Mouse (Mus musculus) embryonic fibroblast, embryonic 13.5 days (primary cell): Measurements from ENCODE around the gene Bnip3. TPM values are rescaled to one million over a fixed set of nuclear protein-coding genes. Genes with fewer than 3 reads are reported as not detected.

Source experiments
- H3K27ac ChIP-seq: 2 replicates; pipeline ENCODE4 v1.5.1; 2012; ENCODE audit warnings: low read length, control low read depth, inconsistent platforms; ENCODE audit not compliant: insufficient read depth
- H3K4me1 ChIP-seq: 2 replicates; pipeline ENCODE4 v1.6.1; 2011; ENCODE audit warnings: low read length; ENCODE audit not compliant: control insufficient read depth, insufficient read depth
- H3K4me3 ChIP-seq: 2 replicates; pipeline ENCODE4 v1.5.1; 2011; ENCODE audit warnings: mild to moderate bottlenecking, control low read depth, low read length; ENCODE audit not compliant: insufficient read depth
- CTCF ChIP-seq: IDR thresholded peaks from 2 replicates; pipeline ENCODE4 v1.5.1; 2011; ENCODE audit warnings: mild to moderate bottlenecking, control low read depth, low read length, moderate library complexity, borderline replicate concordance; ENCODE audit not compliant: insufficient read depth
- POLR2A ChIP-seq: IDR thresholded peaks from 2 replicates; pipeline ENCODE4 v1.6.1; 2011; ENCODE audit warnings: low read depth, mild to moderate bottlenecking, control low read depth, low read length, moderate library complexity
- polyA plus RNA-seq: library from polyadenylated mRNA; stranded (reverse); fragments of >200 nt; gene quantifications from 2 replicates; pipeline ENCODE4 v1.2.4, GENCODE M21; 2011; ENCODE audit warnings: low read depth; ENCODE audit not compliant: missing spikeins, insufficient read length

The Bnip3 gene
- polyA plus RNA-seq, 1 experiment, result 55.0 TPM

- H3K4me3 ChIP-seq, result no peak overlapping the region
- TF ChIP-seq CTCF (no peak), POLR2A (no peak)
- peaks cover 6% of the 10 kb centered on the region for H3K4me1 ChIP-seq
- no peak overlapping the region for H3K27ac ChIP-seq
Observed at GRCm38 (mm10) chr7:138864776-138865175, 44.5 kb downstream of the Bnip3 start.

DNA sequence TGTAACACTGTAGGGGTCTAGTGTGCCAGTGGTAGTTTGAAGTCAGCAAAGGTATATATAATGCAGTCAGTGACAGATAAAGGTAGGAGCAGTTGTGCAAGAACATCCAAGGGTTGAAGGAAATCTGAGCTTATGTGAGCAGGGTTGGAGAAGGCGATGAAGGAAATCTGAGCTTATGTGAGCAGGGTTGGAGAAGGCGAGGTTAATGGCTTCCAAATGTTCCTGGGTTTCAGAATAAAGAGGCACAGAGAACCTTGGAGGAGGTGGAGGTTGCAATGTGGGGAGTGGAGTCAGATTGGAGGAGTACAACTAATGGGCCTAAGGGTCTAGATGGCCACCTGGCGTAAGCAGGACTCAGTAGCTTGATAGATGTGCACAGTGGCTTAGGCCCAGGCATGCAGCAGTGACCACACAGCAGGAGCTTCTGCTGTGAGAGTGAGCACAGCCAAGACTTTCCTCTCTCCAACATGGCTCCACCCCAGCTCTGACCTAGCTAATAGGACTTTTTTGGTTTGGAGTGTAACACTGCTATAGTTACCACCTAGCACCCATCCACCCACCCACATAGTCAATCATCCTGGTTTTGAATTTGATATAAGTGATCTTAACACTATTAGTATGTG, 45.3 kb downstream of the Bnip3 start:
- peak overlapping the region; percentile 20; the same call in 1 of the 2 replicates for H3K27ac ChIP-seq
- TF ChIP-seq CTCF, result no peak
- no peak for TF ChIP-seq POLR2A
- no peak overlapping the region for H3K4me3 ChIP-seq
- H3K4me1 ChIP-seq, result peaks cover 6% of the 10 kb centered on the region

DNA sequence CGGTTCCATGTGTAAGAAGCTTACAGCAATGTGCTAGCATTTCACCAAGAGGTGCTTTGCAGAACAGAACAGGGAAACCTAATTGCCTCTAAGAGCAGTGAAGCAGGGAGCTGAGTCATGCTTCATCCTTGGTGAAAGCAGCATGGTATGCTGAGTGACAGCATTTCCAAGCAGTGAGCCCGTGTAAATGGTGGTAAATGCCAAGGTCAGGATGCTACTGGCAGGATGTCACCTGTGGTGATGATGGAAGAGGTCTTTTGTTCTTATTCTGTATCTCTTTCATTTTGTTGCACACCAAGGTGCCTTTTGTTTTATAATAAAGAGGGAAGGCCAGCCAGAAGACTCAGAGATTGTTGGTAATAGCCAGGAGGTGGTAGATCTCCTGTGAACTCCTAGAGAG, 52.6 kb downstream of the Bnip3 start:
- H3K4me1 ChIP-seq, result peaks cover 2% of the 10 kb centered on the region; the same call in 1 of the 2 replicates
- TF ChIP-seq CTCF, result no peak
- TF ChIP-seq POLR2A, result no peak

DNA sequence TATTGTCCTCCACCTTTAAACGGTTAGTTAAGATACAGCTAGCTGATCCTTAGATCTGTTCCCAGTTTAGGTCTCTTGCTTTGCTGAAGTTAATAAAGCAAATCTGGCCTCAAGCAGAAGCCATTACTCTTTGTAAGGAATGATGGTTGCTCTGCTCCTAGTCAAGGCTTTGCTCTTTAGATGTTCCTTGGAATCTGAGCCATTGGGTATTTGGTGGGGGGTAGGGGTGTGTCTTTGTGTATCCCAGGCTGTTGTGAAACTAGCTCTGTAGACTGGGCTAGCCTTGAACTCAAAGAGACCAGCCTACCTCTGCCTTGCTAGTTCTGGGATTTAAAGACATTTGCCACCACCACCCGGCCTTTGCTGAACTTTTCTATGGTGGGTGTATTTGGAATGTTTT, 55.1 kb downstream of the Bnip3 start:
- TF ChIP-seq CTCF (no peak), POLR2A (no peak)
- Histone ChIP-seq H3K4me1 (peaks cover 2% of the 10 kb centered on the region; the same call in 1 of the 2 replicates), H3K4me3 (no peak overlapping the region), H3K27ac (no peak overlapping the region)

More for the DNA sequence above, 52.6 kb downstream of the Bnip3 start:
- Histone ChIP-seq H3K27ac (no peak overlapping the region), H3K4me3 (no peak overlapping the region)

- Histone ChIP-seq H3K4me3 (no peak overlapping the region), H3K27ac (no peak overlapping the region), H3K4me1 (peaks cover 2% of the 10 kb centered on the region; the same call in 1 of the 2 replicates)
- no peak for TF ChIP-seq CTCF
- TF ChIP-seq POLR2A, result no peak
Observed at GRCm38 (mm10) chr7:138853417-138854031, 55.8 kb downstream of the Bnip3 start.

DNA sequence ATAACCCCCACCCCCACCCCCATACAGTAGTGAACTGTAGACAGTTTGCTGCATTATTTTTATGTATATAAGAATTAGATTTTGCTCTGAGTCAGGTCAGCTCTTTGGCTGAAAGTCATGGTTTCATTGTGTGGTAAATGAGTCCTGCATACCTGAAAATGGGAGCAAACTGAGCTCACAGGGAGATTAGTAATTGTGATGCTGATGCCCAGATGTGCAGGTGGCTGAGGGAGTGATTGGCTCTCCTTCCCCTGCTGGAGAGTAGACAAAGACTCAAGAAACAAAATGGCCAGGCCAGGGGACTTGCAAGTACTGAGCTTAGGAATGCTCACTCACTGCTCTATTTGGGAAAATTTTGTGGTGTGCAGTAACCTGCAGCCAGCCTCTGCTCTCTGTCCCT, 59.2 kb downstream of the Bnip3 start:
- TF ChIP-seq POLR2A, result no peak
- Histone ChIP-seq H3K4me1 (peaks cover 6% of the 10 kb centered on the region), H3K4me3 (no peak overlapping the region), H3K27ac (no peak overlapping the region)

DNA sequence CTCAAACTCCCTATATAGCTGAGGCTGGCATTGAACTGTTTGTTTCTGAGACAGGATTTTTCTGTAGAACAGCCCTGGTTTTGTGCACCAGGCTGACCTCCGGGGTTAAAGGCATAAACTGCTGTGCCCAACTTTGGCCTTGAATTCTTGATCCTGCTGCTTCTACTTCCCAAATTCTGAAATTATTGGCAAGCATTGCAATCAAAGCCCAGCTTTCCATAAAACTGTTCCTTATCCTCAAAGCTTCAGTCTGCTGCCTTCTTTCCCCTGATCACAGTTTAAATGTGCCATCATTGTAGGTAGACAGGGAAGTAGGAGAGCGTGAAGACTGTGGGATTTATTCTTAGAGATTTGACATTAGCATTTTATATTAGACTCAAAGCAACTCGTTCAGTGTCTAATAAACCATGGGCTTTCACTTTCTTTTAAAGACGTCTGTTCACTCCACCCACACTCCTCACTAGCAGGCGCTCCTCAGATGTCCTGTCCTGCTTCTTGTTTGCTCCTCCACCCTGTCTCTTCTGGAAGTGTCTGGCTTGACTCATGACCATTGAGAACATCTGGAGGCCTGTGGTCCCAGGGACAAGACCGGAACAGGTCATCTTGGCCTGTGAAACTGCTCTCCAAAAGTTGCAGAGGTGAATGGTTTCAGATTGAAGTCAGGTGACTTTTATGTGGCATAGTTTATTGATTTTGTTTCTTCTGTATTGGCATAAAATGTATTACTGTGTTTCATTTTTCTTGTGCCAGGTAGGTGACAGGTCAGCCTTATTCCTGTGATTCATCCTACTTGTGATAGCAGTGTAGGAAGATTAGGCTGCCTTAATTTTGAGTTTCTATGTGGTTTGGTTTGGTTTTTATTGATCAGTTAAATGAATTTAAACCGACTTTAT, 61.0 kb downstream of the Bnip3 start:
- Histone ChIP-seq H3K4me3 (peak overlapping the region; percentile 83), H3K4me1 (peaks cover 8% of the 10 kb centered on the region), H3K27ac (no peak overlapping the region)
- no peak for TF ChIP-seq POLR2A
- no peak for TF ChIP-seq CTCF

DNA sequence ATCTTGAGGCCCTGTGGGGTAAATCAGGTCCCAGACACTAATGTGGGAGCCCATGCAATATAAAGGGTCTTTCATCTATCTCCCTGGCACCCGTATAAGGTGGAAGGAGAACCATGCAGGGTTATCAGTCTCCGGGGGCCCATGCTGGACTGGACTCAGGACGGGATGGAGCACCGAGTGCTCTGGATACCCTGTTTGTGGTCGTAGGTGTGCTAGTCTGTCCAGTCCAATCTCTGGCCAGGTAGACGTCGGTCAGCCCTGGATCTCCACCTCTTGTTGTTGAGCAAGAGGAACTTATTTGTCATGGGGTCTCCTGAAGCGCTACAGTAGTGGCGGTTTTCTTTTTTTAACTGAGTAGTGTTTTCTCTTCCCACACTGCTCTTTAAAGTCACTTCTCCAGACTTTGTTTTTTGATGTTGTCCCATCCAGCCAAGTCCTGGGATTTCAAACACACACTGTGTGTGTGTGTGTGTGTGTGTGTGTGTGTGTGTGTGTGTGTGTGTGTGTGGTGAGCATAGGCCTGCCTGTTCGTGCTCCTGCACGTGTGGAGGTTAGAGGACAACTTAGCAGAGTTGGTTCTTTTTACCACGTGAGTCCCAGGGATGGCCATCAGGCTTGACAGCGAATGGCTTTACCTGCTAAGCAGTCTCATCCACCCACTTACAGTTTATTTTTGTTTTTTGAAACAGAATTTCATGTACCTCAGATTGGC, 61.8 kb downstream of the Bnip3 start:
- Histone ChIP-seq H3K27ac (no peak overlapping the region), H3K4me3 (peak overlapping the region; percentile 83), H3K4me1 (peaks cover 8% of the 10 kb centered on the region)
- TF ChIP-seq POLR2A, result no peak
- TF ChIP-seq CTCF, result no peak

GRCm38 (mm10) chr7:138846502-138846991, 62.8 kb downstream of the Bnip3 start:
- Histone ChIP-seq H3K4me3 (peak overlapping the region; percentile 83), H3K4me1 (peaks cover 11% of the 10 kb centered on the region), H3K27ac (no peak overlapping the region)
- TF ChIP-seq CTCF (no peak), POLR2A (no peak; the same call in 1 of the 2 replicates)
